Mouse (Mus musculus) lung, embryonic 16.5 days (tissue): Measurements from ENCODE around the gene Cisd1. TPM values are rescaled to one million over a fixed set of nuclear protein-coding genes. Genes with fewer than 3 reads are reported as not detected.

ENCODE experiments used
- ATAC-seq: fragments of 200-750 bp; cut with Nextera tagmentation; 2 replicates; pipeline ENCODE4 v1.8.0; 2017; ENCODE audit warnings: low read depth, mild to moderate bottlenecking, moderate library complexity
- H3K27ac ChIP-seq: fragments of 300-500 bp; sonication (generic); 2 replicates; pipeline ENCODE4 v1.5.1; 2014; ENCODE audit warnings: mild to moderate bottlenecking, control low read depth, low read length
- H3K27me3 ChIP-seq: fragments of 300-500 bp; sonication (generic); 2 replicates; pipeline ENCODE4 v1.6.1; 2014; ENCODE audit warnings: low read depth, low read length, mixed read lengths; ENCODE audit not compliant: control insufficient read depth, insufficient read depth
- H3K36me3 ChIP-seq: fragments of 300-500 bp; sonication (generic); 2 replicates; pipeline ENCODE4 v1.6.1; 2014; ENCODE audit warnings: low read length; ENCODE audit not compliant: control insufficient read depth, insufficient read depth
- H3K4me1 ChIP-seq: fragments of 300-500 bp; sonication (generic); replicated peaks from 2 replicates; pipeline ENCODE4 v1.6.1; 2014; ENCODE audit warnings: low read length, mixed read lengths; ENCODE audit not compliant: control insufficient read depth, insufficient read depth
- H3K4me2 ChIP-seq: fragments of 300-500 bp; sonication (generic); 2 replicates; pipeline ENCODE4 v1.6.1; 2014; ENCODE audit warnings: low read depth, low read length, control low read depth
- H3K4me3 ChIP-seq: fragments of 300-500 bp; sonication (generic); 2 replicates; pipeline ENCODE4 v1.5.1; 2014; ENCODE audit warnings: mild to moderate bottlenecking, low read length, control low read depth
- H3K9ac ChIP-seq: fragments of 300-500 bp; sonication (generic); 2 replicates; pipeline ENCODE4 v1.6.1; 2014; ENCODE audit warnings: low read length, control low read depth
- H3K9me3 ChIP-seq: fragments of 300-500 bp; sonication (generic); 2 replicates; pipeline ENCODE4 v1.6.1; 2016; ENCODE audit warnings: low read length; ENCODE audit not compliant: control insufficient read depth
- WGBS: fragments of 180-500 bp; shearing (Covaris S2); extraction: QIAGEN DNeasy Blood & Tissue Kit; methylation state at CpG from one replicate; pipeline ENCODE4 v1.1.7; 2014; 5-methylcytosine and 5-hydroxymethylcytosine counted together
- polyA plus RNA-seq: library from polyadenylated mRNA; unstranded; fragments of >200 nt; fragmentation: Nextera tagmentation; extraction: Ambion mirVana; gene quantifications from 2 replicates; pipeline ENCODE4 v1.2.1, GENCODE M21; 2015

Cisd1 gene
- polyA plus RNA-seq, 1 experiment from 2014 or later, result 88.9 TPM

GRCm38 (mm10) chr10:71292254-71292653 is 52.5 kb downstream of the Cisd1 start:
- Histone ChIP-seq H3K9me3 (no peaks in the 10 kb centered on the region), H3K4me3 (peak overlapping the region; percentile 8; the same call in 1 of the 2 replicates), H3K36me3 (no peaks in the 10 kb centered on the region), H3K27ac (no peak overlapping the region), H3K27me3 (no peaks in the 10 kb centered on the region), H3K9ac (no peak overlapping the region), H3K4me2 (peak overlapping the region; percentile 36), H3K4me1 (peaks cover 5% of the 10 kb centered on the region; the same call in 1 of the 2 replicates)
- WGBS, result 15% methylated on average over 4 of the region's 11 CpGs
- peak; percentile 79 for ATAC-seq

- Histone ChIP-seq H3K4me3 (peak overlapping the region; percentile 8; the same call in 1 of the 2 replicates), H3K9ac (no peak overlapping the region), H3K4me1 (peaks cover 5% of the 10 kb centered on the region; the same call in 1 of the 2 replicates), H3K4me2 (peak overlapping the region; percentile 36), H3K27me3 (no peaks in the 10 kb centered on the region), H3K36me3 (no peaks in the 10 kb centered on the region), H3K9me3 (no peaks in the 10 kb centered on the region), H3K27ac (no peak overlapping the region)
- WGBS, result 18% methylated on average over 4 of the region's 4 CpGs
- ATAC-seq, result peak; percentile 23
Measured at GRCm38 (mm10) chr10:71291801-71292200, 53.0 kb downstream of the Cisd1 start.

GRCm38 (mm10) chr10:71291179-71291661 is 53.5 kb downstream of the Cisd1 start:
- Histone ChIP-seq H3K27me3 (no peaks in the 10 kb centered on the region), H3K36me3 (no peaks in the 10 kb centered on the region), H3K4me1 (peaks cover 5% of the 10 kb centered on the region; the same call in 1 of the 2 replicates), H3K9ac (no peak overlapping the region), H3K9me3 (no peaks in the 10 kb centered on the region), H3K4me2 (no peak overlapping the region), H3K27ac (no peak overlapping the region), H3K4me3 (no peak overlapping the region)
- ATAC-seq, result no peak
- 27% methylated on average over 3 of the region's 3 CpGs for whole genome bisulfite sequencing

GRCm38 (mm10) chr10:71285126-71285580 is 59.6 kb downstream of the Cisd1 start, which contains the start of gene Ube2d1:
Gene Ube2d1, minus strand, starts transcription at chr10:71285262.
- WGBS, result 0% methylated on average over 42 of the region's 50 CpGs

GRCm38 (mm10) chr10:71284511-71285125 is 60.1 kb downstream of the Cisd1 start:
- Histone ChIP-seq H3K4me1 (peaks cover 12% of the 10 kb centered on the region), H3K27ac (peak overlapping the region; percentile 8; the same call in 1 of the 2 replicates), H3K9ac (peak overlapping the region; percentile 95), H3K36me3 (no peaks in the 10 kb centered on the region), H3K27me3 (no peaks in the 10 kb centered on the region), H3K9me3 (no peaks in the 10 kb centered on the region), H3K4me2 (peak overlapping the region; percentile 61), H3K4me3 (peak overlapping the region; percentile 96)
- under 1% methylated on average over 37 of the region's 41 CpGs for WGBS
- ATAC-seq, result peak; percentile 84

More at GRCm38 (mm10) chr10:71285126-71285580, 59.6 kb downstream of the Cisd1 start, which contains the start of gene Ube2d1:
- peaks cover 12% of the 10 kb centered on the region for H3K4me1 ChIP-seq
- H3K9ac ChIP-seq, result peak within 1 kb of the TSS; percentile 95
- H3K9me3 ChIP-seq, result no peaks in the 10 kb centered on the region
- ATAC-seq, result peak; percentile 98
- H3K36me3 ChIP-seq, result no peaks in the 10 kb centered on the region
- H3K4me3 ChIP-seq, result peak within 1 kb of the TSS; percentile 96
- H3K27ac ChIP-seq, result peak within 1 kb of the TSS; percentile 8; the same call in 1 of the 2 replicates
- H3K4me2 ChIP-seq, result peak within 1 kb of the TSS; percentile 61
- no peaks in the 10 kb centered on the region for H3K27me3 ChIP-seq

- 9% methylated on average over 8 of the region's 8 CpGs for whole genome bisulfite sequencing
- Histone ChIP-seq H3K9me3 (no peaks in the 10 kb centered on the region), H3K4me2 (peak overlapping the region; percentile 61), H3K27me3 (no peaks in the 10 kb centered on the region), H3K4me3 (peak overlapping the region; percentile 96), H3K27ac (no peak overlapping the region), H3K9ac (peak overlapping the region; percentile 95), H3K4me1 (peaks cover 12% of the 10 kb centered on the region), H3K36me3 (no peaks in the 10 kb centered on the region)
- ATAC-seq, result no peak
Measured at GRCm38 (mm10) chr10:71284131-71284510, 60.6 kb downstream of the Cisd1 start.

Other genes starting within 250 kb of the Cisd1 start
- gene Bicc1, start 185.3 kb downstream of the Cisd1 start, polyA plus RNA-seq, result 18.7 and 19.1 TPM in 2 replicates
- 61.3 and 65.1 TPM in 2 replicates for gene Tfam, start 106.7 kb downstream of the Cisd1 start, polyA plus RNA-seq
- 44.0 and 55.5 TPM in 2 replicates for gene Ube2d1, start 59.7 kb downstream of the Cisd1 start, polyA plus RNA-seq
- 12.6 and 14.0 TPM in 2 replicates for gene Ipmk, start 2.8 kb upstream of the Cisd1 start, polyA plus RNA-seq